Mouse (Mus musculus): ENCODE measurements around the gene Eprs.

Gene Eprs

GRCm38 (mm10) chr1:185451495-185451894, 88.7 kb downstream of the Eprs start:
- DNase-seq = no peak

GRCm38 (mm10) chr1:185452461-185452860, 89.6 kb downstream of the Eprs start:
- no peak for DNase-seq

DNA sequence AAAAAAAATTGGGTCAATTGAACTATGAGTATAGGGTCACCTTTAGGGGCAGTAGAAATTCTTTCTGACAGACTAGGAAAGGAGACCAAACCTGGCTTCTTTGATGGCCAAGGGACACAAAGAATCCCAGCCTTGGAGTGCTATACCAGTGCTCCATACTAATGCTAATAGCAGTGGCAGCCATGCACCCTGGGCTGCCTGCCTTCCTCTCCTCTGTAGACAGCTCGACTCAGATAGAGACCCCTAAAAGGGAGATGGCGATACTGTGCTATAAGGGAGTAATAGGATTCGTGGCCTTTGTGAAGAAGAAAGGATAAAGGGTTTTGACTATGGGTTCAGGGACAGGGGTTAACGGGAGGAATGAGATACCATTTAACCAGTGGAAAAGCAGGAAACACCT, 91.3 kb downstream of the Eprs start:
- no peak for DNase-seq

GRCm38 (mm10) chr1:185454575-185454954, 91.7 kb downstream of the Eprs start, which contains the start of gene Slc30a10:
Gene Slc30a10, plus strand, starts transcription at chr1:185454848.
- DNase-seq = peak; percentile 52

DNA sequence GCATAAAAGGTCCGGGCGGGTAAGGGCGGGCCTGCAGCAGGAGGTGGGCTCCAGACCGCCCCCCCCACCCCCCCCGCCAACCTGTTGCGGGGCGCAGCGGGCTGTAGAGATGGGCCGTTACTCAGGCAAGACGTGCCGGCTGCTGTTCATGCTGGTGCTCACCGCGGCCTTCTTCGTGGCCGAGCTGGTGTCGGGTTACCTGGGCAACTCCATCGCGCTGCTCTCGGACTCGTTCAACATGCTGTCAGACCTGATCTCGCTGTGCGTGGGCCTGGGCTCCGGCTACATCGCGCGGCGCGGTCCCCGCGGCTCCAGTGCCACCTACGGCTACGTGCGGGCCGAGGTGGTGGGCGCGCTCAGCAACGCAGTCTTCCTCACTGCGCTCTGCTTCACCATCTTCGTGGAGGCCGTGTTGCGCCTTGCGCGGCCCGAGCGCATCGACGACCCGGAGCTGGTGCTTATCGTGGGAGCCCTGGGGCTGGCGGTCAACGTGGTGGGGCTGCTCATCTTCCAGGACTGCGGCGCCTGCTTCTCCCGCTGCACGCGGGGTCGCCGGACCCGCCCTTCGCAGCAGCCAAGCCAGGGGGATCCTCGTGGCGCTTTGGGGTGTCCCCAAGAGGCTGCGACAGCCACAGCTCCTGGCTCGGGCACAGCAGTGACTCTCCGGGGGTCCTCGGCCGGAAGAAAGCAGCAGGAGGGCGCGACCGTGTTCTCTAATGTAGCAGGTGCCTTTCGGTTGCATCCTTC, 92.3 kb downstream of the Eprs start:
- DNase-seq = peak; percentile 74

DNA sequence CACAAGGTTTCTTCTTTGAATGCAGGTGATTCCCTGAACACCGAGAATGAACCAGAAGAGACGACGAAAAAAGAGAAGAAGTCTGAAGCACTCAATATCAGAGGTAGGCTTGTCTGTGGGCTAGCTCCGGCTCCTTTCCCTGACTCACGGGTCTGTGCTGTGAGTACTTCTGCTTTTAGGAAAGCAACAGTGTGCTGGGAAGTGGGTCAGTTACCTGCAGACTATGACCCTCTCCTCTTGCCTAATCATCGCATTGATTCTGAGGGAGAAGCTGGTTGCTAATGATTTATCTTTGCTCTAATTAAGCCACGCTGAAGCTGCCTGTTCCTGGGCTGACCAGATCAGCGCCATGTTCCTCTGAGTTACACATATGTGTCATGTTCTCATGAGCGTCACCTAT, 93.5 kb downstream of the Eprs start:
- DNase-seq = no peak

- no peak for DNase-seq
Measured at GRCm38 (mm10) chr1:185460096-185460495, 97.3 kb downstream of the Eprs start.

DNA sequence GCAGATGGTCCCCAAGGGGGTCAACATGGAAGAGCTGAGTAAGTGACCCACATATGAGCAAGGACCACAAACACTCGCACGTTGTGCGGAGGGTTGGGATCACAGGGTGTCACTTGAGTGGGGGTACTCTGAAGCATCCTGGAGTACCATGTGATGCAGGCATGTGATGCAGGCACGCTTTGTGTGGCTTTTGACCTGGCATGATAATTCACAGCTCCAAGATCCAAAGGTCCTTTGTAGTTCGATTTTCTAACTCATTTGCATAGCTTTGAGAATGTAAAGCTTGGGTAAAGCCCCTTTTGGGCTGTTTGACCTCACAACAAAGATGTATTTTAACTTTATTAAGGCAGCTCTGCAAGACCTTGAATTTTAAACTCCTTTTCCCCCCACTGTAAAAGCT, 100.0 kb downstream of the Eprs start:
- no peak for DNase-seq

- DNase-seq = no peak
Measured at GRCm38 (mm10) chr1:185469551-185470021, 106.7 kb downstream of the Eprs start.

GRCm38 (mm10) chr1:185472025-185472720, 109.3 kb downstream of the Eprs start:
- DNase-seq = no peak

DNA sequence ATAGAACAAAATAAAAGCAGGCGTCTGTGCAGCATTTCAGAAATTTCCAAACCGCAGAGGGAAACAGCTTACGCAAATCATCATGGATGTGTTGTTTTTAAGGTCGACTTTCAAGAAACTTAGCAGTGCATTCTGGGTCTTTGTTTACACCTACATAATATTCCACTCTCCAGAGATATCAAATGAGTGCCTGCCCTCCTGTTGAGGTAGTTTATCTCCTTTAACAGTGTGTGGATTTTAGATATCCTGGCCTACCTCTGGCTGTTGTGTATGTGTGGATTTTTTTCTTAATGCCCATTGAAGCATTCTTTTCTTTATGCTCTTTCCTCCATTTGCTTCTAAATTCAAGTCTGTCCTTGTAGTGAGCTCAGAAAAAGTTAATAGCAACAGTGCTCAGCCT, 109.9 kb downstream of the Eprs start:
- DNase-seq = no peak

GRCm38 (mm10) chr1:185473437-185473836, 110.6 kb downstream of the Eprs start:
- DNase-seq = no peak

Measured in right cerebral cortex, postnatal 25 days (tissue).